ENCODE assay signal across 8 mouse cellular contexts in the genomic region with DNA sequence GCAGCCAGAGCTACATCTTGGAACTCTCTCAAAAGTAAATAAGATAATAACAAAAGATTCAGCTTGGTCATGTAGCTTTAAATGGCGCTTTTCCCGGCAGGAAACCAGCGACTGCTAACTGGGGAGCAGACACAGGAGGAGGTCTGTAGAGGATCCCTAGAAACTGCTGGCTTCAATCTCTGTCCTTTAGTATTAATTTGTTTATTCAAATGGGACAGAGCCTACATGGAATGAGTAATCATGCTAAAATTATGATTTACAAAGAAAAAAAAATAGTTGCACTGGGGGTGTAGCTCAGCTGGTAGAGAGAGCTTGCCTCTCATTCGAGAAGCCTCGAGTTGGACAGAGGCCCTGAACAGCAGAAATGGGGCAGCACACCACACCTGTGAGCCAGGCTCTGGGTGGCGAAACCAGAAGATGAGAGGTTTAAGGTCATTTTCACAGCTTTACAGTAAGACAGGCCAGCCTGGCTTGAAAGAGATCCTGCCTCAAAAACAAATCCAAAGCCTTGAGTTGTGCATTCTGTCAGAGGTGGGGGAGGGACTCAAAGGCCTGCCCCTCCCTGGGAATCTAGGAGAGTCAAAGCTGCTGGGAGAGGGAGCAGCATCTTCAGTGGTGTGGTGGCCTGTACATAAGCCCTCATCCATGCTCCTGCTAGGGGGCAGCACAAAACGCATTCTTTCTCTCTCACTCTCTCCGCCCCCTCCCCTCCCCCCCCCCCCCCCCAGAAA. TPM values are rescaled to one million over a fixed set of nuclear protein-coding genes. Genes with fewer than 3 reads are reported as not detected.
DNase-seq lines count a peak whose midpoint lies in the region; ATAC-seq lines count a peak whose summit lies in the region.

No protein-coding gene starts in this region.

- 63% methylated on average over 8 of the region's 8 CpGs for whole genome bisulfite sequencing in liver, embryonic 11.5 days
- WGBS in intestine, embryonic 15.5 days: 39% methylated on average over 8 of the region's 8 CpGs

- H3K27ac ChIP-seq in liver, embryonic 11.5 days (ENCODE audit: low read depth, low read length): no peak overlapping the region; the same call in 1 of the 2 replicates
- peak overlapping the region; percentile 27 for H3K27ac ChIP-seq in intestine, embryonic 15.5 days

- no peak overlapping the region for H3K4me3 ChIP-seq in liver, embryonic 11.5 days (ENCODE audit: low read depth, low read length)
- H3K4me3 ChIP-seq in intestine, embryonic 15.5 days (replicated peaks): no peak overlapping the region

- H3K27me3 ChIP-seq in liver, embryonic 11.5 days (replicated peaks; ENCODE audit: control insufficient read depth, insufficient read depth, low read length): no peaks in the 10 kb centered on the region
- no peaks in the 10 kb centered on the region for H3K27me3 ChIP-seq in intestine, embryonic 15.5 days (replicated peaks)

- no peak for ATAC-seq in liver, embryonic 11.5 days (replicated peaks; ENCODE audit: low FRiP score)
- no peak for ATAC-seq in intestine, embryonic 15.5 days

- H3K9ac ChIP-seq in liver, embryonic 11.5 days (ENCODE audit: low read depth, low read length): no peak overlapping the region
- H3K9ac ChIP-seq in intestine, embryonic 15.5 days: no peak overlapping the region

- H3K4me1 ChIP-seq in liver, embryonic 11.5 days (replicated peaks; ENCODE audit: control insufficient read depth, insufficient read depth, low read length): 0 out of 2 replicates have a peak, but pooled peaks cover 8% of the 10 kb centered on the region
- 0 out of 2 replicates have a peak, but pooled peaks cover 3% of the 10 kb centered on the region for H3K4me1 ChIP-seq in intestine, embryonic 15.5 days (replicated peaks)

- peaks cover 29% of the 10 kb centered on the region for H3K36me3 ChIP-seq in liver, embryonic 11.5 days (ENCODE audit: control insufficient read depth, insufficient read depth, low read length)
- H3K36me3 ChIP-seq in intestine, embryonic 15.5 days: peaks cover 32% of the 10 kb centered on the region

- H3K4me2 ChIP-seq in liver, embryonic 11.5 days: no peak overlapping the region
- no peak overlapping the region for H3K4me2 ChIP-seq in intestine, embryonic 15.5 days (replicated peaks)

- H3K9me3 ChIP-seq in liver, embryonic 11.5 days (ENCODE audit: control insufficient read depth, low read length): no peaks in the 10 kb centered on the region
- no peaks in the 10 kb centered on the region for H3K9me3 ChIP-seq in intestine, embryonic 15.5 days

- DNase-seq in cerebellum, adult 11 months: peak; percentile 15
- DNase-seq in cerebellum, postnatal 4 days (ENCODE audit: low spot score in 2 of 2): no peak
- peak; percentile 46 for DNase-seq in liver
- DNase-seq in liver, embryonic 11.5 days (ENCODE audit: low spot score): no peak
- DNase-seq in lung, postnatal 14 days: peak; percentile 34
- DNase-seq in adrenal gland, adult 8-10 months: no peak
- no peak for DNase-seq in adrenal gland, postnatal 25 days

RNA-seq across cellular contexts. Expression of gene Baz1b, which starts 3.8 kb away (rescaled TPM):
- polyA plus RNA-seq in liver, embryonic 11.5 days (2014; fragmentation: Nextera tagmentation; extraction: Ambion mirVana): 47.2 and 50.8 TPM in 2 replicates
- 33.1 and 34.1 TPM in 2 replicates for polyA plus RNA-seq in intestine, embryonic 15.5 days (2015; fragmentation: Nextera tagmentation; extraction: Ambion mirVana)
- total RNA-seq in adrenal gland, adult 8-10 months (2022): 100 to 1,000 TPM in 1 of 4 experiments, 10 to 100 TPM in 3; 71.4 to 118 (median 94.8) TPM
- 85.7 and 114 TPM in 2 replicates for total RNA-seq in adrenal gland, postnatal 25 days (2021)

RNA-seq across cellular contexts. Expression of gene Bcl7b, which starts 15.2 kb away (rescaled TPM):
- 52.5 and 52.9 TPM in 2 replicates for polyA plus RNA-seq in liver, embryonic 11.5 days (2014; fragmentation: Nextera tagmentation; extraction: Ambion mirVana)
- 50.2 and 50.3 TPM in 2 replicates for polyA plus RNA-seq in intestine, embryonic 15.5 days (2015; fragmentation: Nextera tagmentation; extraction: Ambion mirVana)
- total RNA-seq in adrenal gland, adult 8-10 months (2022): 10 to 100 TPM; 65.5 to 89.7 (median 78.2) TPM
- total RNA-seq in adrenal gland, postnatal 25 days (2021): 63.2 and 64.0 TPM in 2 replicates

RNA-seq across cellular contexts. Expression of gene Tbl2, which starts 33.8 kb away (rescaled TPM):
- polyA plus RNA-seq in liver, embryonic 11.5 days (2014; fragmentation: Nextera tagmentation; extraction: Ambion mirVana): 24.6 and 29.2 TPM in 2 replicates
- 26.3 and 28.0 TPM in 2 replicates for polyA plus RNA-seq in intestine, embryonic 15.5 days (2015; fragmentation: Nextera tagmentation; extraction: Ambion mirVana)
- 10 to 100 TPM; 21.2 to 30.4 (median 25.6) TPM for total RNA-seq in adrenal gland, adult 8-10 months (2022)
- total RNA-seq in adrenal gland, postnatal 25 days (2021): 31.5 and 46.0 TPM in 2 replicates

Comparison
In these comparisons a context has a peak if more than half of its experiments do, and no peak if none do; other contexts are left out.
1. DNase-seq: peak in cerebellum, adult 11 months (single experiment), liver (single experiment) and lung, postnatal 14 days (single experiment); none in cerebellum, postnatal 4 days (0 of 2), liver, embryonic 11.5 days (single experiment), adrenal gland, adult 8-10 months (single experiment) and adrenal gland, postnatal 25 days (single experiment).